Mouse (Mus musculus): ENCODE results near the gene Milr1. TPM values are rescaled to one million over a fixed set of nuclear protein-coding genes. Genes with fewer than 3 reads are reported as not detected.
A peak's percentile ranks its signal among the peaks of the same experiment; 100 is the strongest.
"Not testable (repeated sequence)": the region's sequence is repeated elsewhere in the genome, so short reads cannot be mapped to it uniquely, and the experiment has no call there.

Gene Milr1
- total RNA-seq, 2 experiments from 2014 or later, result 50.5 to 72.3 TPM

- ATAC-seq (replicated peaks; ENCODE audit: poor library complexity, severe bottlenecking), result no peak
These were observed 15.7 kb downstream of the Milr1 start for GRCm38 (mm10) chr11:106766611-106767162.

- ATAC-seq (replicated peaks; ENCODE audit: poor library complexity, severe bottlenecking), result no peak
These were observed 16.5 kb downstream of the Milr1 start for GRCm38 (mm10) chr11:106767516-106767915.

DNA sequence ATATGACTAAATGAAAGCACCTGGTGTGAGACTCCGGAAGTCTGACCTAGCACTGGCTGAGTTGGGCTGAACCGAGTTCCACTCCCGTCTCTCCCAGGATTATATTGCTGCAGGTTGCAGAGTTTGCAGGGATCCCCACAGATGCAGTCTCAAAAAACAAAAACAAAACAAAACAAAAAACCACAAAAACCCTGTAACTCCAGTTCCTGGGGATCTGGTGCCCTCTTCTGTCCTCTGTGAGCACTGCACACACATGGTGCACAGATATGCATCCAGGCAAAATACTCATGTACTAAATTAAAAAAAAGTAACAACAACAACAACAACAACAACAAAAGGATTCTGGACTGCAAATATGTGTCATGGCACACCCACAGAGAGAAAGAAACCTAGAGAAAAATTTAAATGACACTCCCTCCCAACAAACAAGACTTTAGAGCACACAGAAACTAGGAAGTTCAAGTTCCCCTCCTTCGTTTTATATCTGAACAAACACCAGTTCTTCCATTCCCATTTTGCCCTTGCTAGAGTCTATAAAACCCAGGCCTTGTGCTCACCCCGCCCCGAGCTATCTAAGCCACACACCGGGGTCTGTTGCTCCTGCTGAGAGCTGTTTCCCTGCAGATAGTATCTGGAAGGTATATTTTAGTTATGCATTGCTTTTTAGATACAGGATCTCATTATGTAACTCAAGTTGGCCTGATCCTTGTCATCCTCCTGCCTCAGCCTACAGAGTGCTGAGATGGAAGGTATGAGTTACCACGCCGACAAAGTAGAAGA, 19.4 kb downstream of the Milr1 start:
- peak; percentile 45 for ATAC-seq (replicated peaks; ENCODE audit: poor library complexity, severe bottlenecking)

DNA sequence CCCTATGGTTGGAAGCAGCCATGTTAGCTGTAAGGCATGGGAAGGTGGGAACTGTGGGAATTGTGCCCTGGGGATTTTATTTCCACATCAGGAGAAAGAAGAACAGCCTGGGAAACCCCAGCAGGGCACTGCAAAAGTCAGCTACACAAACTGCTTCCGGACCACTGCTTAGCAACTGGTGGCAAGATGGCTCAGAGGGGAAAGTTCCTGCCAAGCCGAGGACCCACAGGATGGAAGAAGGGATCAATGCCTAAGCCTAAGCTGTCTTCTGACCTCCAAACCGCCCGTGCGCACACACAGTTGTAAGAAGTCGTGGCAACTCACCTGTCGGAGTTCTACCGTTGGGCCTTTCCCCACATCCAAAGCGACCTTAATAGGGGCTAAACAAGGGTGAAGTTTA, 22.0 kb downstream of the Milr1 start:
- ATAC-seq (replicated peaks; ENCODE audit: poor library complexity, severe bottlenecking), result no peak

DNA sequence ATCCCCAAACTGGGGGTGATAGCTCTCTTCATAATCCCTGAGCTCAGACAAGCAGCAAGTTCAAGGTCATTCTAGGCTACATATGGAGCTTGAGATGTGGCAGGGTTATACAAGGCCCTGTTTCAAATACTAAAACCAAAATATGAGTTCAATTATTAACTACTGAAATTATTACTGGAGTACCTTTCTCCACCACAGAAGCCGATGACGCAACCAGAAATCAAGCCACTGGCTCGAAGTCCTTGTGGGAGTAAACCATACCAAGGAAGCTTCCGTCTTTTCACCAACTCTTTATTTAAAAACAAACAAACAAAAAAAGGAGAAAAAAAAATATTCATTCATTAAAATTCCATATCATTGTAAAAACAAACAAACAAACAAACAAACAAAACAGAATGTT, 25.9 kb downstream of the Milr1 start:
- no peak for ATAC-seq (replicated peaks; ENCODE audit: poor library complexity, severe bottlenecking)

DNA sequence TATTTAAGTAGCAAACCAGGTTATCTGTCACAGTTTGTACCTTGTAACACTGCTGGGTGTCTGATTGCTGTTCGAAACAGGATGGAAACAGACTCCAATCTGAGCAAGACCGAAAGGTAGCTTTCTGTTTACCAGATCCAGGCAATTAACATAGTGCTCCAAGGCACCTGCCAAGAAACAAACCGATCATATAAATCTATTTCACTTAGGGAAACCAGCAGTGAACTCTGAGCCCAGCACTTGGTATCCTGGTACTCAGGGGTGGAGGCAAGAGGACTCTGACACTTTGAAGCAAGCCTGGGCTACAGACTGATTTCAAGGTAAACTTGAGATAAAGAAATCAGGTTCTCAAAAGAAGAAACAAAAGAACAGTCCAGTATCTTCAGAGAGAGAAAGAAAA, 26.4 kb downstream of the Milr1 start:
- no peak for ATAC-seq (replicated peaks; ENCODE audit: poor library complexity, severe bottlenecking)

DNA sequence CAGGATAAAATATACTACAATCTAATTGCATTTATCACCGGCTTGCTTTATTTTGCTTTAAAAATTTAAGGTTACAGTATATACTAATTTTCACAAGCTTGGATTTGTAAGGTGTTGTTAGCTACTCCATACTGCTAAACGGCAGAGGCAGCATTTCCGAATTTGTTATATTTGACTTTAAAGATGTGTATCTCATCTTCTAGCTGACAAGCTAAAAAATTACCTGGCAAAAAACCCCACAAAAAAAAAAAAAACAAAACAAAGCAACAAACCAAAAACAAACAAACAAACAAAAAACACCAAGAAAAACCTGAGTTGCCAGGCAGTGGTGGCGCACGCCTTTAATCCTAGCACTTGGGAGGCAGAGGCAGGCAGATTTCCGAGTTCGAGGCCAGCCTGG, 27.1 kb downstream of the Milr1 start:
- ATAC-seq (replicated peaks; ENCODE audit: poor library complexity, severe bottlenecking), result no peak

GRCm38 (mm10) chr11:106778589-106779387, 27.8 kb downstream of the Milr1 start:
- ATAC-seq (replicated peaks; ENCODE audit: poor library complexity, severe bottlenecking), result peak; percentile 41

DNA sequence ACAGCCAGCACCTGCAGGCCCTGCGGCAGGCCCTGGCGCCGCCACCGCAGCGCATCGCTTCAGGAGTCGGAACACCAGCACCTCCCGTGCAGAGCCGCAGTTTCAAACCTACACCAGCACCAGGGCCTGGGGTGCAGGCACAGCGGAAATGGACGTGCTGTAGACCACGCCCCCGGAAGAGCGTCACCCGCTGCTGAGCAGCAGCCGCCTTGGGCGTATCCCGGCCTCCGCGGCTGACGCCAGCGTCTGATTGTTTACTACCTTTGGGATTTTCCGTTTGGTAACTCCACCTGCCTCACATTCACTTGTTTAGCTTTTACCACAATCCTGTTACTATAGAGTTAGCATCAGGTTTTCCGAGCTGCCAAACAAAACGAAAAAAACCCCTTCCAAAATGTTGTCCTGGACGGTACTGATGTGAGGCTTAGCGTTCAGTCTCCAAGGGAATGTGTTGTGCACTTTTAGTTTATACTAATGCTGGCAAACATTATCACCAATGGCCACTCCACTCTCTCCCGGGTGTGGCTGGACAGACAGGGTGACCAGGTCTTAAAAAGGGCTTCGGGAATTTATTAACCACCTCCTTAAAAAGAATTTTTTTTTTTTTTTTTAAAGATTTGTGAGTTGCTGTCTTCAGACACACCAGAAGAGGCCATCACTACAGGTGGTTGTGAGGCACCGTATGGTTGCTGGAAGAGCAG, 28.5 kb downstream of the Milr1 start, which contains the start of gene Polg2:
Gene Polg2, minus strand, starts transcription at position 150 of the 701 bp plus-strand sequence.
- ATAC-seq (replicated peaks; ENCODE audit: poor library complexity, severe bottlenecking), result peak; percentile 74

GRCm38 (mm10) chr11:106780089-106780425, 29.0 kb downstream of the Milr1 start:
- ATAC-seq (replicated peaks; ENCODE audit: poor library complexity, severe bottlenecking), result no peak

DNA sequence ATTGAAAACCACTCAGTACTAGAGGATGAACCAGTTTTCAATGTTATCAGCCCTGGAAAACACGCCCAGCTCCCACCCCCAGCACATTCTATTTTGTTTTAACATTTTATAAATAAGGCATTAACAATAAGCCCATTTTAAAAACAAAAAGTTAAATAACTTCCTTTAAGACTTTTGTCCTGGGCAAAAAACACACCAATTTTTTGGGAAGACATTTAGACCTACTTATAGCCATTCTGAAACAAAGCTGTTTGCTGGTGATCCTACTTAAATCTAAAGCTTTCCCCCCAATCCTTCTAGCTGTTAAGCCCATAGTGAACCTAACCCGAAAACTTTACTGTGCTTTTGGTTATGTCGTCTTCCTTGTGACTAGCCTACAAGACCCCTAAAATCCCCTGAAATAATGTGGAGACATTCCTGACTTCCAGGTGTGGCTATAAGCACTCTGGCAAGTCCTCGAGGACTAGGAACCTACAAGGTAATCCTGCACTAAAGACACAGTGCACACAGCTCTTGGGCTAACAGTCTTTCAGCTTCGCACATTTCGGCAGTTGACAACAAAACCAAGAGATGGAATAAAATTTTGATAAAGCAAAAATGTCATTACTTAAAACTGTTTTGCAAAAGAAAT, 29.7 kb downstream of the Milr1 start:
- ATAC-seq (replicated peaks; ENCODE audit: poor library complexity, severe bottlenecking), result no peak

- not testable (repeated sequence) for ATAC-seq (replicated peaks; ENCODE audit: poor library complexity, severe bottlenecking)
These were observed 31.2 kb downstream of the Milr1 start for GRCm38 (mm10) chr11:106782271-106782670.

- ATAC-seq (replicated peaks; ENCODE audit: poor library complexity, severe bottlenecking), result no peak
These were observed 32.1 kb downstream of the Milr1 start for GRCm38 (mm10) chr11:106782841-106783764.

DNA sequence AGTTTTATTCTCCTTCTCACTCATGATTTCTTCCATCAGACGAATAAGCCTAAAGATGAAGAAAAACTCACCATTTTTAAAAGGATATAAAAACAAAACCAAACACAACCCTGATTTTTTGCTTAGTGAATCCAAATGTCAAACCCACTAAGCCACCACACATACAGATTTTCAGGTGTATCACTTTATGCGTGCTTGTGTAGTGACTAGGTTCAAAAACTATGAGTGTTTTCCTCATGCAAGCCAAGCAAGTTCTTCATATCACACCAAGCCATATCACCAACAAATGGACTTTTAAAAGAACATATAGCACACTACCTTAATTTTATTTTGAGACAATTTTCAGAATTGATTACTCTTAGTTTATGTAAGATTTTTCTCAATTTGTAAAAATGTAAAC, 33.5 kb downstream of the Milr1 start:
- no peak for ATAC-seq (replicated peaks; ENCODE audit: poor library complexity, severe bottlenecking)

GRCm38 (mm10) chr11:106785043-106785442, 34.0 kb downstream of the Milr1 start:
- ATAC-seq (replicated peaks; ENCODE audit: poor library complexity, severe bottlenecking), result no peak

GRCm38 (mm10) chr11:106787131-106788025, 36.4 kb downstream of the Milr1 start:
- ATAC-seq (replicated peaks; ENCODE audit: poor library complexity, severe bottlenecking), result peak; percentile 16

- ATAC-seq (replicated peaks; ENCODE audit: poor library complexity, severe bottlenecking), result peak; percentile 55
These were observed 37.2 kb downstream of the Milr1 start for GRCm38 (mm10) chr11:106788026-106788774.

All from granulocyte monocyte progenitor cell, adult 5-6 weeks (primary cell).